In genomic region chr10:7260166-7261108, GRCm38 (mm10) we compare ENCODE assay signal across 1 mouse cellular context.
TF ChIP-seq lines count a peak whose summit lies in the region.

No protein-coding gene starts in this region.

TF ChIP-seq in CH12.LX, 34 proteins besides CTCF, POLR2A, EP300 and RAD21 (continued from another document):
- no peak for TF ChIP-seq MAFK (IDR thresholded peaks at IDR 0.05; ENCODE audit: insufficient replicate concordance, low read length)
- no peak for TF ChIP-seq TCF12 (IDR thresholded peaks at IDR 0.05; ENCODE audit: low read depth, low read length)
